In the genomic region with DNA sequence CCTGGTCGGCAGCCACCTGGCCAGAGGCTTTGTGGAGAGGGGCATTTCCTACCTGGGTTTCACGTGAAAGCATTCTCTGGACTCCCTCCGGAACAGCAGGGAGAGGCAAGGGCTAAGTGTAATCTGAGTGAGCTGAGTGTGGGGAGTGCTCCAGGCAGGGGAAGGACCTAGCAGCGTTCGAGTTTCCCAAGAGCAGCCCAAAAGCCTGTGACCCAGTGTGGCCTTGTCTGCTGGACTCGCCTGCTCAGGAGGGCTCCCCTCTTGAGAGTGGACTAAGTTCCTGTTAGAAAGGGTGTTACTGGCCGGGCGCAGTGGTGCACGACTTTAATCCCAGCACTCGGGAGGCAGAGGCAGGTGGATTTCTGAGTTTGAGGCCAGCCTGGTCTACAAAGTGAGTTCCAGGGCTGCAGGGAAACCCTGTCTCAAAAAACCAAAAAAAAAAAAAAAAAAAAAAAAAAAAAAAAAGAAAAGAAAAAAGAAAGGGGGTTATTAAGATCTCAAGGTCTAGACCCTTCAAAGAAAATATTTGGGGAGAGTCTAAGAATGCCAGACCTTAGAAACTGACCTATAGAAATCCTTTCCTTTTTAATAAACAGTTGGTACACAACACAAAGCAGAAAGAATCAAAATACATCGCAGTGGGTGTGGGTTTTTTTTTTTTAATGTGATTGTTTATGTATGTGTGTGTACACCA, we compare ENCODE assay signal across 10 mouse cellular contexts. TPM values are rescaled to one million over a fixed set of nuclear protein-coding genes. Genes with fewer than 3 reads are reported as not detected.
A peak's percentile ranks its signal among the peaks of the same experiment; 100 is the strongest.
DNase-seq lines count a peak whose midpoint lies in the region; ATAC-seq and TF ChIP-seq lines count a peak whose summit lies in the region.
"Had no signal": no experiment of that assay in that cellular context is flagged by ENCODE, and none has a peak within 500 bp of the region (broad histone marks: within the 10 kb centered on the region; RNA-seq: fewer than 3 reads in every experiment).

No protein-coding gene starts in this region.

- 0 out of 2 replicates have a peak overlapping the region, but pooled peaks have one; percentile 28 for H3K9ac ChIP-seq in heart, embryonic 12.5 days
- no peak overlapping the region for H3K9ac ChIP-seq in ES-Bruce4 (ENCODE audit: low read depth, poor library complexity, severe bottlenecking)
- H3K9ac ChIP-seq in embryonic facial prominence, embryonic 12.5 days, result no peak overlapping the region
- H3K9ac ChIP-seq in liver, embryonic 12.5 days, result no peak overlapping the region
- H3K9ac ChIP-seq: stomach, embryonic 15.5 days had no signal

- no peak overlapping the region for H3K4me3 ChIP-seq in heart, embryonic 12.5 days
- H3K4me3 ChIP-seq in ES-Bruce4 (ENCODE audit: low read depth, low read length), result no peak overlapping the region
- no peak overlapping the region for H3K4me3 ChIP-seq in embryonic facial prominence, embryonic 12.5 days
- no peak overlapping the region for H3K4me3 ChIP-seq in liver, embryonic 12.5 days

- TF ChIP-seq POLR2A in ES-Bruce4 (IDR thresholded peaks at IDR 0.05; ENCODE audit: insufficient read depth, low read length), result no peak

- no peak for TF ChIP-seq CTCF in ES-Bruce4 (IDR thresholded peaks at IDR 0.05; ENCODE audit: low read depth, low read length)

- DNase-seq in heart, adult 11 months, result no peak
- no peak for DNase-seq in layer of hippocampus, adult 9-10 months (ENCODE audit: low spot score)
- DNase-seq in frontal cortex, adult 2 months (ENCODE audit: extremely low spot score in 1 of 2, low spot score in 1 of 2), result no peak
- no peak for DNase-seq in left cerebral cortex, adult 8-10 months (ENCODE audit: low spot score in 2 of 2)

- peaks cover 17% of the 10 kb centered on the region; the same call in 1 of the 2 replicates for H3K4me1 ChIP-seq in heart, embryonic 12.5 days (replicated peaks)
- H3K4me1 ChIP-seq in ES-Bruce4 (ENCODE audit: control insufficient read depth, insufficient read depth, low read length), result peaks cover 5% of the 10 kb centered on the region
- H3K4me1 ChIP-seq in embryonic facial prominence, embryonic 12.5 days, result peaks cover 12% of the 10 kb centered on the region; the same call in 1 of the 2 replicates
- H3K4me1 ChIP-seq in liver, embryonic 12.5 days, result peaks cover 69% of the 10 kb centered on the region

- no peak overlapping the region for H3K4me2 ChIP-seq in heart, embryonic 12.5 days
- no peak overlapping the region for H3K4me2 ChIP-seq in embryonic facial prominence, embryonic 12.5 days (replicated peaks)
- no peak overlapping the region for H3K4me2 ChIP-seq in liver, embryonic 12.5 days

- no peak overlapping the region for H3K27ac ChIP-seq in heart, embryonic 12.5 days (ENCODE audit: poor library complexity, severe bottlenecking)
- H3K27ac ChIP-seq in ES-Bruce4 (ENCODE audit: insufficient read depth, low read length), result peak overlapping the region; percentile 23; the same call in 1 of the 2 replicates
- 0 out of 2 replicates have a peak overlapping the region, but pooled peaks have one; percentile 7 for H3K27ac ChIP-seq in embryonic facial prominence, embryonic 12.5 days
- peak overlapping the region; percentile 51 for H3K27ac ChIP-seq in liver, embryonic 12.5 days

- TF ChIP-seq EP300 in ES-Bruce4 (IDR thresholded peaks at IDR 0.05; ENCODE audit: insufficient read depth, low read depth, low read length), result no peak

- no peak for ATAC-seq in heart, embryonic 12.5 days (ENCODE audit: insufficient number of reproducible peaks, low FRiP score)
- no peak for ATAC-seq in embryonic facial prominence, embryonic 12.5 days (ENCODE audit: insufficient number of reproducible peaks, insufficient read depth, low FRiP score, low TSS enrichment)
- no peak for ATAC-seq in liver, embryonic 12.5 days

- no peaks in the 10 kb centered on the region for H3K27me3 ChIP-seq in heart, embryonic 12.5 days (replicated peaks)
- no peaks in the 10 kb centered on the region for H3K27me3 ChIP-seq in ES-Bruce4 (ENCODE audit: control insufficient read depth, insufficient read depth, low read length, poor library complexity, severe bottlenecking)
- no peaks in the 10 kb centered on the region for H3K27me3 ChIP-seq in embryonic facial prominence, embryonic 12.5 days
- H3K27me3 ChIP-seq in liver, embryonic 12.5 days (replicated peaks), result no peaks in the 10 kb centered on the region
- H3K27me3 ChIP-seq: neural tube, embryonic 12.5 days; stomach, embryonic 15.5 days had no signal

- peaks cover 33% of the 10 kb centered on the region for H3K36me3 ChIP-seq in heart, embryonic 12.5 days
- H3K36me3 ChIP-seq in ES-Bruce4 (ENCODE audit: control insufficient read depth, insufficient read depth, low read length, poor library complexity, severe bottlenecking), result peaks cover 14% of the 10 kb centered on the region
- peaks cover 31% of the 10 kb centered on the region for H3K36me3 ChIP-seq in embryonic facial prominence, embryonic 12.5 days
- H3K36me3 ChIP-seq in liver, embryonic 12.5 days, result peaks cover 32% of the 10 kb centered on the region

- 48% methylated on average over 11 of the region's 11 CpGs for WGBS in heart, embryonic 12.5 days
- 49% methylated on average over 11 of the region's 11 CpGs for WGBS in embryonic facial prominence, embryonic 12.5 days
- 60% methylated on average over 11 of the region's 11 CpGs for WGBS in liver, embryonic 12.5 days (ENCODE audit: insufficient replicate concordance)

- H3K9me3 ChIP-seq in heart, embryonic 12.5 days (replicated peaks), result no peaks in the 10 kb centered on the region
- no peaks in the 10 kb centered on the region for H3K9me3 ChIP-seq in ES-Bruce4 (replicated peaks; ENCODE audit: control insufficient read depth, insufficient read depth, low read length, poor library complexity, severe bottlenecking)
- H3K9me3 ChIP-seq in embryonic facial prominence, embryonic 12.5 days, result no peaks in the 10 kb centered on the region
- H3K9me3 ChIP-seq in liver, embryonic 12.5 days (replicated peaks), result no peaks in the 10 kb centered on the region
- H3K9me3 ChIP-seq: neural tube, embryonic 12.5 days; stomach, embryonic 15.5 days had no signal

RNA-seq across cellular contexts. Expression of a gene that starts 1.0 kb away (rescaled TPM):
- 6.9 and 7.4 TPM in 2 replicates for polyA plus RNA-seq in heart, embryonic 12.5 days (2016; fragmentation: Nextera tagmentation; extraction: Ambion mirVana)
- 2.8 and 3.4 TPM in 2 replicates for polyA plus RNA-seq in ES-Bruce4 (2011; ENCODE audit: insufficient read depth, insufficient read length, low read depth, missing spikeins)
- 11.3 and 12.4 TPM in 2 replicates for polyA plus RNA-seq in embryonic facial prominence, embryonic 12.5 days (2016; fragmentation: Nextera tagmentation; extraction: Ambion mirVana)
- polyA plus RNA-seq in liver, embryonic 12.5 days (2016; fragmentation: Nextera tagmentation; extraction: Ambion mirVana), result 1.1 and 1.3 TPM in 2 replicates
- 102 and 104 TPM in 2 replicates for polyA plus RNA-seq in frontal cortex, adult 2 months (2012; rRNA removed)
- 10 to 100 TPM; 73.0 to 83.2 (median 79.8) TPM for total RNA-seq in left cerebral cortex, adult 8-10 months (2022)

RNA-seq across cellular contexts. Expression of a gene that starts 40.8 kb away (rescaled TPM):
- 46.9 and 49.5 TPM in 2 replicates for polyA plus RNA-seq in heart, embryonic 12.5 days (2016; fragmentation: Nextera tagmentation; extraction: Ambion mirVana)
- polyA plus RNA-seq in ES-Bruce4 (2011; ENCODE audit: insufficient read depth, insufficient read length, low read depth, missing spikeins), result 228 and 231 TPM in 2 replicates
- polyA plus RNA-seq in embryonic facial prominence, embryonic 12.5 days (2016; fragmentation: Nextera tagmentation; extraction: Ambion mirVana), result 117 and 125 TPM in 2 replicates
- 36.9 and 37.6 TPM in 2 replicates for polyA plus RNA-seq in liver, embryonic 12.5 days (2016; fragmentation: Nextera tagmentation; extraction: Ambion mirVana)
- polyA plus RNA-seq in frontal cortex, adult 2 months (2012; rRNA removed), result 108 and 111 TPM in 2 replicates
- 100 to 1,000 TPM; 138 to 169 (median 155) TPM for total RNA-seq in left cerebral cortex, adult 8-10 months (2022)

RNA-seq across cellular contexts. Expression of a gene that starts 44.4 kb away (rescaled TPM):
- 0.87 and 1.5 TPM in 2 replicates for polyA plus RNA-seq in heart, embryonic 12.5 days (2016; fragmentation: Nextera tagmentation; extraction: Ambion mirVana)
- polyA plus RNA-seq in ES-Bruce4 (2011; ENCODE audit: insufficient read depth, insufficient read length, low read depth, missing spikeins), result 2.5 and 2.8 TPM in 2 replicates
- polyA plus RNA-seq in embryonic facial prominence, embryonic 12.5 days (2016; fragmentation: Nextera tagmentation; extraction: Ambion mirVana), result 0.50 and 0.51 TPM in 2 replicates
- polyA plus RNA-seq in liver, embryonic 12.5 days (2016; fragmentation: Nextera tagmentation; extraction: Ambion mirVana), result 0.36 and 0.51 TPM in 2 replicates
- 0.48 and 0.76 TPM in 2 replicates for polyA plus RNA-seq in frontal cortex, adult 2 months (2012; rRNA removed)
- total RNA-seq in left cerebral cortex, adult 8-10 months (2022), result 1 to 10 TPM; 2.1 to 3.2 (median 2.9) TPM

RNA-seq across cellular contexts. Expression of a gene that starts 57.4 kb away (rescaled TPM):
- 404 and 410 TPM in 2 replicates for polyA plus RNA-seq in heart, embryonic 12.5 days (2016; fragmentation: Nextera tagmentation; extraction: Ambion mirVana)
- polyA plus RNA-seq in ES-Bruce4 (2011; ENCODE audit: insufficient read depth, insufficient read length, low read depth, missing spikeins), result 777 and 842 TPM in 2 replicates
- 474 and 481 TPM in 2 replicates for polyA plus RNA-seq in embryonic facial prominence, embryonic 12.5 days (2016; fragmentation: Nextera tagmentation; extraction: Ambion mirVana)
- 462 and 473 TPM in 2 replicates for polyA plus RNA-seq in liver, embryonic 12.5 days (2016; fragmentation: Nextera tagmentation; extraction: Ambion mirVana)
- polyA plus RNA-seq in frontal cortex, adult 2 months (2012; rRNA removed), result 342 and 345 TPM in 2 replicates
- total RNA-seq in left cerebral cortex, adult 8-10 months (2022), result 100 to 1,000 TPM; 331 to 461 (median 392) TPM
